Mouse (Mus musculus): ENCODE measurements around the gene Nox3. TPM values are rescaled to one million over a fixed set of nuclear protein-coding genes. Genes with fewer than 3 reads are reported as not detected.

Nox3 gene
- total RNA-seq, 2 experiments from 2014 or later: not detected

DNA sequence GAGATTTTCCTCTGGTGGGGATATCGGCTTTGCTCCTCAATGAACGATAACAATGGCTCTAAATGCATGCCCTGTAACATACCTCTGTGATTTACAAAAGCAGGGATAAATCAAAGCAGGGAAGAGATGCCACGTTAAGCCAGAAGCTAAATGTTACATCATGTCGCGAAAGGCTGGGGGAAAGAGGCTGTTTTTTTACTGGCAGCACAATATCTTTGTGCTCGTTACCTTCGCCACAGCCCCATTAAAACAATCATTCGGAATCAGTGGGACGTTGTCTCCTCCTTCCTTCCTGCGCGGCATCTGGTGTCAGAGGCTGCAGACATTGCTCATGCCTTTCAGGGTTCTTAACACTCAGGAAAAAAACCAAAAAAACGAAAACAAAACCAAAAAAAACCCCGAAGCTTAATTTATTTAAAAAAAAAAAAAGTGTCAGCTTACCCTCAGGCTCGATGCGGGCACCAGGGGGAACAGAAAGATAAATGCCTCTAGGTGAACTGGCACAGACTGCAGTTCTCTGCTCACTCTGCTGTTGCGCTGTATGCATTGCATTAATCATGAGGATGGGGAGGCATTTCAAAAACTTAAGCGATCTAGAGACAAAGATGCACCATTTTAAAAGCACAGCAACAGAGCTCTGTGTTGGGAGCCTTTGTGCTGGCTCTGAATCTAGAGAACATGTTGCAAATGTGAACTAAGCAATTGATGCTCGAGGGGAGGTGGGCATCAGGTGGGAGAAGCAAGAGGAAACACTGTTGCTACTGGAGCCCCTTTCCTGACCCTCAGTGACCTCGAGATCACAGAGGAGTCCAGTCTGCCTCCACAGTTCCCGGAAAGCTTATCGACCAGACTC lies 84.9 kb downstream of the Nox3 start:
- no peak for DNase-seq (ENCODE audit: low spot score in 2 of 2)

DNA sequence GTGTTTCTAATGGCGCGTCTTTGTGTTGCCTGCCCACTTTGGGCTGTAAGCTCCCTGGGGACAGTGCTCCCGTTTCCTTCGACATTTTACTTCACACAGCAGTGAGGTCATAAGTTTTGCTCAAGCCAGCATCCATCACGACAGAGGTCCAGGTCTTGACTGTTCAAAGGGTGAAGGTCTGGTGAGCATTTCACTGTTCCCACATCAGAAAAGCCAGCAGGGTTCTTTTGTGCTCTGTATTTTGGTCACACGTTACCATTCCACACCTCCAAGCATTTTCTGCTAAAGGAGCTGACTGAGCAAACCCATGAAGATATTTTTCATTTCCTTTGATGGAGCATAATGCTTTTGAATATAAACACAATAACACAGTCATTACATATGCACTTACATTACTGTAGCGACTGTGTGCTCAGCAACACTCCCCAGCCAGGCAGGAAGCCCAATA lies 85.7 kb downstream of the Nox3 start:
- DNase-seq (ENCODE audit: low spot score in 2 of 2): no peak

DNA sequence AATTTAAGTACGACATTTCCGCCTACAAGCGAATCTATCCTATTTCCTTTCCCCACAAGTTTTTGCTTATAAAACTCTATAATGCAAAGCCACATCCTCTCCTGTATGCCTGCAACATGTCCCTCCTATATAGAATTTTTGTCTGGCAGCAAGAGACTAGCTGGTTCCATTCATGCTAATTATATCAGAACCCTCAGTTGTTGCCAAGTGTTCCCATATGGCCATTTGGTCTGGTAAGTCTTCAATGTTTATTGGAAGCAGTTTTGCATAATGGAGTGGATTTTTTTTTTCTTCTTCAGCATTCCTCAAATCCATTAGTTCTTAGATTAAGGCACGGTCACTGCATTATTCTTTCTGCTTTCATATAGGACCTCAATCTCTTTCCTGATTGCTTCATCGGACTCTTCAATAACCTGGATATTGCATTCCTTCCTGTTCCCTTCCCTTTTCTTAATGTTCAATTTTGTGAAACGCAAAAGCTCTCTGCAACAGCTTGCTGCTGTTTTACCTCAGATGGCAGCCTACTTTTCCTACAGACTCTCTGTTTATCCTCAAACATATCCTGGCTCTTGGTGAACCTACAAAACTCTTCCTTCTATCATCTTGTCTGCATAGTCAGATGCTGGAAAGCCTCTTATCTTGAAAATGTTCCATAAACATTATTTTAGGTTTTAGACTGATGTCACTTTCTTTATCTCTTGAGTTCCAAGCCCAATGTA lies 92.9 kb downstream of the Nox3 start:
- DNase-seq (ENCODE audit: low spot score in 2 of 2): no peak

DNA sequence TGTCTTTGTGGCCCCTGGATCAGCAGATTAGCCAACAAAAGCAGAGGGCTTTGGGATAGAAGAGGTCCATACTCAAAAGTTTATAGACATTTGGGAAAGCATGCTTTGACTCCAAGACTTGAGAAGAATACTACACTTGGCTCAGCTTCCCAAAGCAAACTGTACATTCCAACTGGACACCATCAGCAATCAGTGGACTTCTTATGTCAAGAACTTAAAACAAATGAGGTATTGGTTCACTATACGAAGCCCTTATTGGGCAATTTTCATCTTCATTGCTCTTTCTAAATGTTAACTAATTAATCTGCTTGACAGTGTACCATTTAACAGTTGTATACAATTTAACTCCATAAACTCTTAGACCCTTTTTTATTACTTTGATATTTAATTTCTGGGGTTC lies 97.7 kb downstream of the Nox3 start:
- no peak for DNase-seq (ENCODE audit: low spot score in 2 of 2)

DNA sequence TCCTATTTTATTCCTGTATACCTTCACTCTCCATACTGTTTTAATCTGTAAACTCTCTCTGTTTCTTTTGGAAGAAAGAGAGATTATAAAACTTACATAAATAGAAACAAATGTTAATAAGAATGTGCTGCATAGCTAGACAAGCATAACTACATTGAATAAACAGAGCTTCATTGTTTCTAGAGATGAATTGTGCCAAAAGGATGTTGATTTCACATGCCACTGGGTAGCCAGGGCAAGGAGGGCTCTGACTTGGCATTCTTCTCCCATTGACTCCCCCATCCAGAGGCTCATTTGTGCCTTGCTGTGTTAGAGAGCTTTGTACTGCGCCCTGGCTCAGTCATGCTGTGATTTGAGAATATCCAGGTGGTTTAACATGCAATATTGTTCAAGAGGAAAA lies 98.2 kb downstream of the Nox3 start:
- no peak for DNase-seq (ENCODE audit: low spot score in 2 of 2)

DNA sequence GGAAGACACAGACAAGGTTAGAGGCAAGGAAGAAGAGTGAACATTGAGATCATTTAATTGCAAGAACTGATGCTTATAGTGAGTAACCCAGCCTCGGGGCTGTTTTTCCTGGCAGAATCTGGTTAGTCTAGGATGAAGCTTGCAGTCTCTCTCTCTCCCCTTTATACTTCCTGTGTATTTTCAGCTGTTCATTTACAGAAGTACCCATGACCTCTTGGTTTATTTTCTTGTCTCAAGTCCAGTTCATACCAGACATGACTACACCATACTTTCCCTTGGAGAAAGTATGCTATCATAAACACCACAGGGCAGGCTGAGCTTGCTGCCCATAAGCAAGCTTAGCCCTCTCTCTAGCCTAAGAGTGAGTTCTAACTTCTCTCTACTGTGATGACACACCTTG lies 98.9 kb downstream of the Nox3 start:
- DNase-seq (ENCODE audit: low spot score in 2 of 2): no peak

Other genes with a start within 250 kb of the Nox3 start
- gene Cldn20, start 163.7 kb downstream of the Nox3 start, total RNA-seq (2021): not detected
- gene Tfb1m, start 138.5 kb downstream of the Nox3 start, total RNA-seq (2021): 1 to 10 TPM; 8.8 to 9.8 TPM